Mouse (Mus musculus) spleen, postnatal 10 days (tissue): ENCODE measurements around the gene Crtc2.
A peak's percentile ranks its signal among the peaks of the same experiment; 100 is the strongest.
"Not testable (repeated sequence)": the region's sequence is repeated elsewhere in the genome, so short reads cannot be mapped to it uniquely, and the experiment has no call there.

Source experiments
- DNase-seq, 2 experiments: peaks; one replicate each; pipeline ENCODE4 v3.0.0; 2021 to 2022; ENCODE audit warnings: low spot score in 2 of 2

Gene Crtc2

GRCm38 (mm10) chr3:90266901-90267775 lies 13.2 kb downstream of the Crtc2 start:
- DNase-seq: peak in 1 of 2 experiments; percentile 35

DNA sequence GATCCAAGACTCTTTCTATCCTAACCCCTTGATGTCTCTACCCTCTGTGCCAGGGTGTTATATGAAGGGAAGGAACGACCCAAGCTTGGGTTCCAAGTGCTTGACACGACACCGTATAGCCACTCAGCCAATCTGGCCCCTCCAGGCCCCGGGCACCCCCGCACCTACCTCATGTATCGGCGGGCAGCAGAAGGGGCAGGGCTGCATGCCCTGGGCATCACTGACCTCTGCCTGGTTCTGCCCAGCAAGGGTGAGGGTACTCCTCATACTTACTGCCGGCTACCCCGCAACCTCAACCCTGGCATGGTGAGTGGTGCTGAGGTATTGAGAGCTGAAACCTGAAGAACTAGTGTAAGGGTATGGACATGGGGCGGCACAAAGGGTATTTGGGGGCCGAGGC lies 14.2 kb downstream of the Crtc2 start:
- no peak for DNase-seq

GRCm38 (mm10) chr3:90268971-90269370 lies 15.0 kb downstream of the Crtc2 start:
- no peak for DNase-seq

DNA sequence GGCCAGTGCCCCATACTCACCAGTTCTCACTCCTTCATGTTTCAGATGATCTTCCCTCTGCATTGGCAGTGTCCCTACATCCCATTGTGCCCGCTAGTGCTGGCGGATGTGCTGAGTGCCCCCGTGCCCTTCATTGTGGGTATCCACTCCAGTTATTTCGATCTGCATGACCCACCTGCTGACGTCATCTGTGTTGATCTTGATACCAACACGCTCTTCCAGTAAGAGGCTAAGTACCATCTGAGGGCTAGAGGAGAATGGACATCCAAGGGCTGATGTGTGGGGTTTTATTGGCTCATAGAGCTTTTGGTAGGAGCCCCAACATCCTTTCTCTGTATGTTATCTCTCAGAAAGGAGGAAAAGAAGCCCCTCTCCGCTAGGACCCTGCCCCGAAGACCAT lies 16.8 kb downstream of the Crtc2 start:
- no peak for DNase-seq

DNA sequence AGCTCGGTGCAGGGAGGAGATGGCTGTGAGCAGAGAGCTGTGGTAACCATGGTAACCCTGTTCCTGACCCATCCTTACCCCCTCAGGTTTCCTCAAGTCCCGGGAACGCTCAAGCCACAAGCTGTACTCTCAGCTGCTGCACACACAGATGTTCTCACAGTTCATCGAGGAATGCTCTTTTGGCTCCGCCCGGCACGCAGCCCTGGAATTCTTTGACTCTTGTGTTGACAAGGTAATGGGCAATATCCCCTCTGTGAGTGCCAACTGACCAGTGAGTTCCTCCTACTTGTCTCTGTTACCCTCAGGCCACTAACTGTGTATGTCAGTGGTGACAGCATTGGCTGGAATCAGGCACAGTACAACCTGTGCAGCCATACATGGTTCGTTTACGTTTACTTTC lies 18.2 kb downstream of the Crtc2 start:
- no peak for DNase-seq

DNA sequence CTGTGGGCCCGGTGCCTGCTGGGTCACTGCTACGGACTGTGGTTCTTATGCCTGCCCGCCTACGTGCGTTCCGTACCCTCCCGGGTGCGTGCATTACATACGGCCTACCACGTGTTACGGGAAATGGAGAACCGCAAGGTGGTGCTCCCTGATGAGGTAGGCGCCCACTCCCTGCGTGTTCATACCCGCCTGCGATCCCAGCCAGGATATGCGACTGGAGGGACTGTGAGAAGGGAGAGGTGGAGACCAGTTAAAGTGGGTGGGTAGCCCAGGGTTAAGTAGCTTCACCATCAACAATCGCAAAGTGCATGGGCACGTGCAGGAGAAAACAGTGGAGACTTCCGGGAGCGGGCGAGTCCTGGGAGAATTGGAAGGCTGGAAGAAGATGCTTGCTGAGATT lies 19.9 kb downstream of the Crtc2 start:
- DNase-seq: no peak

- no peak for DNase-seq
Measured at GRCm38 (mm10) chr3:90275286-90275685, 21.3 kb downstream of the Crtc2 start.

- DNase-seq: no peak
Measured at GRCm38 (mm10) chr3:90276858-90277257, 22.9 kb downstream of the Crtc2 start.

GRCm38 (mm10) chr3:90277793-90278192 lies 23.8 kb downstream of the Crtc2 start:
- DNase-seq: no peak

DNA sequence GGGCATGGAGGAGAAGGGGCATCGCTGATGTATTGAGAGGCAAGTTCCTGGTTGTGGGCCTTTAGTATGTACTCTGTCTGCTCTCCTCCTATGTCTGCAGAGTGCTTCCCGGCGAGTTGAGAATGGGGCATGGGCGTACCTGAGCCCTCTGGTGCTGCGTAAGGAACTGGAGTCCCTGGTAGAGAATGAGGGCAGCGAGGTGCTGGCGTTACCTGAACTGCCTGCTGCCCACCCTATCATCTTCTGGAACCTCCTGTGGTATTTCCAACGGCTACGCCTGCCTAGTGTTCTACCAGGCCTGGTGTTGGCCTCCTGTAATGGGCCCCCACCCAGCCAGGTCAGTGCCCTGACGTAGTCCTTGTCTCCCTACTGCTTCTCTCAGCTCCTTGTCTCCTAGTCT lies 24.2 kb downstream of the Crtc2 start:
- DNase-seq: no peak

GRCm38 (mm10) chr3:90279216-90279615 lies 25.3 kb downstream of the Crtc2 start:
- no peak for DNase-seq

DNA sequence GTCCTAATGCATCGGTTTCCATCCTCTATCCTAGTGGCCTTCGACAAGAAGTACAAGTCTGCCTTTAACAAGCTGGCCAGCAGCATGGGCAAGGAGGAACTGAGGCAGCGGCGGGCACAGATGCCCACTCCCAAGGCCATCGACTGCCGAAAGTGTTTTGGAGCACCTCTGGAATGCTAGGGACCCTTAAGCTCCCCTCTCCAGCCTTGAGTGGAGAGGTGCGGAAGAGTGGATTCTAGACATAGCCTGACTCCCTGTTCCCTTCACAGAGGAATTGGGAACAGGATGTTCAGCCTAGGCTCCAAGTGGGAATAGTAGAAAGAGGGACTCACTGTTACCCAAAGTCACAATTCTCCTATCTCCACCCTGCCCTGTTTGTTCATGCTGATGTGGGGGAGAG lies 25.8 kb downstream of the Crtc2 start:
- DNase-seq: no peak

DNA sequence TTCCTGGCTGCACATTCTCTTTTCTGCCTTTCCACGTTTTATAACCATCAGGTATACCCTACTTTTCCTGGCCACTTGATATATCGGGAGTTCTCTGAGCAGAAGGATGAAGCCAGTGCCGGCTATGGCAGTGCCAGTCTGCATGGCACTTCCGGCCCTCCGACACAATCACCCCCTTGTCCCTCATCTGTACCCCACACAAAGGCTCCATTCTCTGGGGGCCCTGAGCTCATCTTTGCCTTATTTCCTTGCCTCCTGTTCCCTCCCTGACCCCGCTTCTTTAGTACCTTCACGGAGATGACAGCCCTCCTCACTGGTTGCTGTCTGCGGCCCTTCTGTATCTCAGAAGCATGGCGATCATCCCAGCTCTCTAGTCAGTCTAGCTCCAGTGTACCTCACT lies 26.7 kb downstream of the Crtc2 start:
- no peak for DNase-seq

- DNase-seq: no peak
Measured at GRCm38 (mm10) chr3:90284150-90284549, 30.2 kb downstream of the Crtc2 start.

DNA sequence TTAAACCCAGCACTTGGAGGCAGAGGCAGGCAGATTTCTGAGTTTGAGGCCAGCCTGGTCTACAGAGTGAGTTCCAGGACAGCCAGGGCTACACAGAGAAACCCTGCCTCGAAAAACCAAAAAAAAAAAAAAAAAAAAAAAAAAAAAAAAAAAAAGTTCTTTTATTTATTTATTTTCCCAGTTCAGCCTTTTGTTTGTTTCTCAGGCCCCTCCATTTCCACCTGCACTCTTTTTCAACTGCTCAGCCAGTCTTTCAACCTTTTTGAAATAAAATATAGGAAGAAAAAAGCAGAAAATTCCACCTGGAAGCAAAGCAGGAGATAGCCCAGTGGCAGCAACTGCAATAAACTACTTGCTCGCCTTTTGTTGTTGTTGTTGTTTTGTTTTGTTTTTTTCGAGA lies 35.4 kb downstream of the Crtc2 start:
- not testable (repeated sequence) for DNase-seq

- DNase-seq: no peak
Measured at GRCm38 (mm10) chr3:90290602-90291001, 36.6 kb downstream of the Crtc2 start.

DNA sequence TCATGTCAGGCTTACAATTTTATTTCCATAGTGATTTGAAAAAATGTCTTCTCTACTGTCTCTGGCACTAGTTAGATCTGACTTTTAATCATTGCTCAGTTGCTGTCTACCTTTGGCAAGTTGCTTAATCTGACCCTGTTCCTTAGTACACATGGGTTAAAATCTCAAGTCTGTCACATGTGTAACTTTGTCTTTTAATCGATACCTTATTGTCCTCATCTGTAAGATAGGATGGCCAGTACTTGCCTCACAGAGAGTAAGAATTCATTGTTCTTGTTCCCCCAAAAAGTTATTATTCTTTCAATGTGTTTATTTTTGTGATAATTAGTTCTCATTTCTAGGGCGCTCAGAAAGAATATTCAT lies 38.0 kb downstream of the Crtc2 start:
- no peak for DNase-seq

GRCm38 (mm10) chr3:90292345-90293275 lies 38.6 kb downstream of the Crtc2 start, which contains the start of gene Gatad2b:
Gene Gatad2b (plus strand): TSS chr3:90293178.
- DNase-seq: peak; percentile 93 to 97

DNA sequence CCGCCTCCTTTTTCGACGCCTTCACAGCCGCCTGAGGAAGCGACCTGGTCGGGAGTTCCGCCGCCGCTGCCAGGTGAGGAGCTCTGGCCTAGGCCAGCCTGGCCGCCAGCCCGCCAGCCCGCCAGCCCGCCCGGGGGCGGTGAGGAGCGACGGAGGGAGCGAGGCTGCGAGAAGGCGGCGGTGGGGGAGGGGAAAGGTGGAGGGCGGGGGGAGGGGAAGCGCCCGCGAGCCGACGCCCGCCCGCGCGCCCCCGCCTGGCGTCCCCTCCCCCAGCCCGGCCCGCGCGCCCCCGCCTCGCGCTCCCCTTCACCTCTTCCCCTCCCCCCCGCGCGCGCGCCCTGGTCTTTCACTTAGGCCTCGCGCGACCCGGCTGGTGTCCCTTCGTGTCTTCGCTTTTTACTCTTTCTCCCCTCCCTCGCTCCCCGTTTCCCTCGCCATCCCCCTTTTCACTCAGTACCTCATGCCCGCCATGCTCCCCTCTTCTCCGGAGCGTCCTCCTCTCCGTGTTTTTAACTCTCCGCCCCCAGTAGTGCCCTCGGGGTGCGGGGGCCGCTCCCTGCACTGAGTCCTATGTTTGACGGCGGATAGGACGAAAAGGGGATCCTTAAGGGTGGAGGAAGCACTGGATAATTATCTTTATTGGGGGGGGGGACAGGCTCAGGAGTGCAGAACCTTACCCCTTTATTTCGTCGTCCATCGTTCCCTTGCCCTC lies 39.5 kb downstream of the Crtc2 start:
- DNase-seq: peak; percentile 60 to 84

GRCm38 (mm10) chr3:90294064-90294440 lies 40.1 kb downstream of the Crtc2 start:
- peak in 1 of 2 experiments; percentile 39 for DNase-seq

GRCm38 (mm10) chr3:90294651-90295050 lies 40.7 kb downstream of the Crtc2 start:
- no peak for DNase-seq

DNA sequence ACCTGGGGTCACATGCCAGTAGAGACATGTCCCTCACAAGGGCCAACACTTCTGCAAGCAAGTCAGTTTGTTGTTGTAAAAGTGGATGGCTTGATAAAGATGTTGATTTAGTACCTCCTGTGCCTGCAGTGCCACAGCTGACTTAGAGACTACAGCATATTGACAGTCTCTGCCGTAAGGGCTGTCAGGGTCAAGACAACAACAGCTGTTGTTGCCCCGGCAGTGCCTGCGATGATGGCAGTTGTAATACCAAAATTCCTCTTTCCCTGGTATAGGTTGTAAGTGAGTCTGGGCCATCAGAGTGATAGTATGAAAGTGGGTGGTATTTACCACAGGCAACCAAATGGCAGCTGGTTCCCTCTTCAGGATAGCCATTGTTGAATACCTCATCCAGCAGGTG lies 51.8 kb downstream of the Crtc2 start:
- DNase-seq: no peak
